25 mouse cellular contexts compared by ENCODE assay signal in genomic region chr17:12808851-12809250, GRCm38 (mm10). TPM values are rescaled to one million over a fixed set of nuclear protein-coding genes. Genes with fewer than 3 reads are reported as not detected.
DNase-seq lines count a peak whose midpoint lies in the region; ATAC-seq and TF ChIP-seq lines count a peak whose summit lies in the region.
"Had no signal": no experiment of that assay in that cellular context is flagged by ENCODE, and none has a peak within 500 bp of the region (broad histone marks: within the 10 kb centered on the region; RNA-seq: fewer than 3 reads in every experiment).

No protein-coding gene starts in this region.

- H3K4me3 ChIP-seq in heart, embryonic 11.5 days (ENCODE audit: low read depth, low read length) = no peak overlapping the region
- no peak overlapping the region for H3K4me3 ChIP-seq in kidney, embryonic 15.5 days (replicated peaks)
- H3K4me3 ChIP-seq in kidney, embryonic 14.5 days (ENCODE audit: low read length) = no peak overlapping the region
- no peak overlapping the region for H3K4me3 ChIP-seq in heart, postnatal 0 days (ENCODE audit: low read depth, low read length)
- no peak overlapping the region for H3K4me3 ChIP-seq in intestine, embryonic 16.5 days (ENCODE audit: low read length)
- H3K4me3 ChIP-seq: embryonic facial prominence, embryonic 15.5 days; gastrocnemius, adult 2 months; midbrain, embryonic 15.5 days; neural tube, embryonic 12.5 days had no signal

- peaks cover 15% of the 10 kb centered on the region for H3K4me1 ChIP-seq in heart, embryonic 11.5 days (ENCODE audit: control insufficient read depth, insufficient read depth, low read length)
- peaks cover 7% of the 10 kb centered on the region for H3K4me1 ChIP-seq in kidney, embryonic 15.5 days
- 0 out of 2 replicates have a peak, but pooled peaks cover 5% of the 10 kb centered on the region for H3K4me1 ChIP-seq in kidney, embryonic 14.5 days (ENCODE audit: control insufficient read depth, insufficient read depth, low read length)
- peaks cover 14% of the 10 kb centered on the region for H3K4me1 ChIP-seq in heart, postnatal 0 days (ENCODE audit: control insufficient read depth, insufficient read depth)
- peaks cover 18% of the 10 kb centered on the region for H3K4me1 ChIP-seq in intestine, embryonic 16.5 days (ENCODE audit: control insufficient read depth, insufficient read depth, low read length)
- H3K4me1 ChIP-seq: midbrain, embryonic 15.5 days; neural tube, embryonic 12.5 days had no signal

- DNase-seq in heart, adult 9 months (ENCODE audit: low spot score in 2 of 2) = no peak
- DNase-seq in heart, postnatal 0 days (ENCODE audit: low spot score) = no peak
- DNase-seq in layer of hippocampus, adult 11-12 months (ENCODE audit: low spot score) = no peak
- DNase-seq in left cerebral cortex, postnatal 4 days = no peak
- DNase-seq: adrenal gland, postnatal 25 days; cerebellum, adult 8-10 months; gastrocnemius, adult 2 months; kidney, adult 11 months; right cerebral cortex, postnatal 14 days had no signal

- H3K27ac ChIP-seq in heart, embryonic 11.5 days (ENCODE audit: low read depth, low read length) = peak overlapping the region; percentile 62
- 0 out of 2 replicates have a peak overlapping the region, but pooled peaks have one; percentile 7 for H3K27ac ChIP-seq in kidney, embryonic 15.5 days
- no peak overlapping the region; the same call in 1 of the 2 replicates for H3K27ac ChIP-seq in kidney, embryonic 14.5 days (ENCODE audit: low read depth, low read length)
- H3K27ac ChIP-seq in heart, postnatal 0 days (ENCODE audit: low read depth) = peak overlapping the region; percentile 13; the same call in 1 of the 2 replicates
- H3K27ac ChIP-seq in intestine, embryonic 16.5 days (ENCODE audit: low read length) = peak overlapping the region; percentile 59; the same call in 1 of the 2 replicates
- H3K27ac ChIP-seq: gastrocnemius, adult 2 months; hindbrain, embryonic 14.5 days; kidney, postnatal 0 days; macrophage; midbrain, embryonic 15.5 days; neural tube, embryonic 12.5 days had no signal

- WGBS in heart, embryonic 11.5 days (ENCODE audit: insufficient replicate concordance) = 82% methylated on average over 6 of the region's 6 CpGs
- WGBS in kidney, embryonic 15.5 days = 83% methylated on average over 6 of the region's 6 CpGs
- 86% methylated on average over 6 of the region's 6 CpGs for WGBS in kidney, embryonic 14.5 days
- WGBS in heart, postnatal 0 days = 68% methylated on average over 6 of the region's 6 CpGs
- 86% methylated on average over 6 of the region's 6 CpGs for WGBS in intestine, embryonic 16.5 days

- no peaks in the 10 kb centered on the region for H3K9me3 ChIP-seq in heart, embryonic 11.5 days (replicated peaks; ENCODE audit: control insufficient read depth, low read length)
- H3K9me3 ChIP-seq in kidney, embryonic 15.5 days (replicated peaks) = 0 out of 2 replicates have a peak, but pooled peaks cover 4% of the 10 kb centered on the region
- H3K9me3 ChIP-seq in kidney, embryonic 14.5 days (ENCODE audit: control insufficient read depth, low read length) = no peaks in the 10 kb centered on the region
- H3K9me3 ChIP-seq in heart, postnatal 0 days (replicated peaks; ENCODE audit: control insufficient read depth, low read length) = 0 out of 2 replicates have a peak, but pooled peaks cover 8% of the 10 kb centered on the region
- peaks cover 4% of the 10 kb centered on the region for H3K9me3 ChIP-seq in intestine, embryonic 16.5 days (ENCODE audit: control insufficient read depth, low read length)
- H3K9me3 ChIP-seq: midbrain, embryonic 15.5 days; neural tube, embryonic 12.5 days had no signal

- intact Hi-C loops in left cerebral cortex, postnatal 4 days (cut with DNase I) = no loop called here

- H3K27me3 ChIP-seq in heart, embryonic 11.5 days (ENCODE audit: control insufficient read depth, insufficient read depth, low read length) = no peaks in the 10 kb centered on the region
- no peaks in the 10 kb centered on the region for H3K27me3 ChIP-seq in kidney, embryonic 15.5 days
- H3K27me3 ChIP-seq in kidney, embryonic 14.5 days (ENCODE audit: control insufficient read depth, insufficient read depth, low read length) = no peaks in the 10 kb centered on the region
- no peaks in the 10 kb centered on the region for H3K27me3 ChIP-seq in heart, postnatal 0 days (ENCODE audit: control insufficient read depth, insufficient read depth, low read length)
- no peaks in the 10 kb centered on the region for H3K27me3 ChIP-seq in intestine, embryonic 16.5 days (replicated peaks; ENCODE audit: control insufficient read depth, insufficient read depth, low read length)
- H3K27me3 ChIP-seq: embryonic facial prominence, embryonic 15.5 days; midbrain, embryonic 15.5 days; neural tube, embryonic 12.5 days had no signal

- TF ChIP-seq CTCF in heart, postnatal 0 days (IDR thresholded peaks at IDR 0.05; ENCODE audit: low read depth) = no peak

- no peak overlapping the region for H3K9ac ChIP-seq in heart, embryonic 11.5 days (ENCODE audit: low read depth, low read length)
- no peak overlapping the region for H3K9ac ChIP-seq in kidney, embryonic 15.5 days
- H3K9ac ChIP-seq in kidney, embryonic 14.5 days (ENCODE audit: low read depth, low read length) = no peak overlapping the region
- no peak overlapping the region for H3K9ac ChIP-seq in heart, postnatal 0 days (replicated peaks; ENCODE audit: low read depth, low read length)
- H3K9ac ChIP-seq in intestine, embryonic 16.5 days (ENCODE audit: low read depth, low read length) = 0 out of 2 replicates have a peak overlapping the region, but pooled peaks have one; percentile 21
- H3K9ac ChIP-seq: embryonic facial prominence, embryonic 15.5 days; hindbrain, embryonic 14.5 days; liver, postnatal 0 days; midbrain, embryonic 15.5 days; neural tube, embryonic 12.5 days had no signal

- ATAC-seq in heart, embryonic 11.5 days (replicated peaks; ENCODE audit: insufficient number of reproducible peaks, low FRiP score, low TSS enrichment) = no peak
- ATAC-seq in kidney, embryonic 15.5 days (replicated peaks; ENCODE audit: low FRiP score) = no peak
- no peak for ATAC-seq in kidney, embryonic 14.5 days (ENCODE audit: low FRiP score, low TSS enrichment)
- no peak for ATAC-seq in heart, postnatal 0 days (ENCODE audit: insufficient read depth, low read depth)
- no peak for ATAC-seq in intestine, embryonic 16.5 days
- ATAC-seq: forebrain, embryonic 14.5 days; liver, postnatal 0 days; midbrain, embryonic 15.5 days had no signal

- no peaks in the 10 kb centered on the region for H3K36me3 ChIP-seq in heart, embryonic 11.5 days (ENCODE audit: control insufficient read depth, insufficient read depth, low read length)
- H3K36me3 ChIP-seq in kidney, embryonic 15.5 days = peaks cover 8% of the 10 kb centered on the region
- no peaks in the 10 kb centered on the region for H3K36me3 ChIP-seq in kidney, embryonic 14.5 days (ENCODE audit: control insufficient read depth, insufficient read depth, low read length)
- peaks cover 9% of the 10 kb centered on the region for H3K36me3 ChIP-seq in heart, postnatal 0 days (replicated peaks; ENCODE audit: control insufficient read depth, insufficient read depth, low read length)
- no peaks in the 10 kb centered on the region for H3K36me3 ChIP-seq in intestine, embryonic 16.5 days (ENCODE audit: control insufficient read depth, insufficient read depth, low read length)
- H3K36me3 ChIP-seq: midbrain, embryonic 15.5 days; neural tube, embryonic 12.5 days had no signal

- H3K4me2 ChIP-seq in heart, embryonic 11.5 days = no peak overlapping the region
- no peak overlapping the region for H3K4me2 ChIP-seq in kidney, embryonic 15.5 days
- no peak overlapping the region for H3K4me2 ChIP-seq in kidney, embryonic 14.5 days (replicated peaks; ENCODE audit: low read depth, low read length)
- H3K4me2 ChIP-seq in heart, postnatal 0 days (ENCODE audit: low read depth, low read length) = no peak overlapping the region
- H3K4me2 ChIP-seq in intestine, embryonic 16.5 days (ENCODE audit: low read depth, low read length) = no peak overlapping the region
- H3K4me2 ChIP-seq: embryonic facial prominence, embryonic 15.5 days; hindbrain, embryonic 14.5 days; liver, embryonic 11.5 days; midbrain, embryonic 15.5 days; neural tube, embryonic 12.5 days had no signal

- TF ChIP-seq EP300 in heart, postnatal 0 days (IDR thresholded peaks at IDR 0.05; ENCODE audit: low read depth) = no peak

RNA-seq across cellular contexts. Expression of gene Igf2r, which starts 39.4 kb away (rescaled TPM):
- polyA plus RNA-seq in heart, embryonic 11.5 days (2014; fragmentation: Nextera tagmentation; extraction: Ambion mirVana) = 199 and 238 TPM in 2 replicates
- 30.1 and 34.6 TPM in 2 replicates for polyA plus RNA-seq in kidney, embryonic 15.5 days (2015; fragmentation: Nextera tagmentation; extraction: Ambion mirVana)
- 20.7 and 37.8 TPM in 2 replicates for polyA plus RNA-seq in kidney, embryonic 14.5 days (2014; fragmentation: Nextera tagmentation; extraction: Ambion mirVana)
- 424 and 484 TPM in 2 replicates for total RNA-seq in heart, postnatal 0 days (2014; rRNA removed; ENCODE audit: low replicate concordance)
- 52.2 and 59.9 TPM in 2 replicates for polyA plus RNA-seq in heart, postnatal 0 days (2015; fragmentation: Nextera tagmentation; extraction: Ambion mirVana)
- polyA plus RNA-seq in intestine, embryonic 16.5 days (2015; fragmentation: Nextera tagmentation; extraction: Ambion mirVana) = 26.6 and 36.2 TPM in 2 replicates
- total RNA-seq in left cerebral cortex, postnatal 4 days (2021) = 10 to 100 TPM; 33.2 to 35.2 TPM

RNA-seq across cellular contexts. Expression of gene Mas1, which starts 59.1 kb away (rescaled TPM):
- polyA plus RNA-seq in heart, embryonic 11.5 days (2014; fragmentation: Nextera tagmentation; extraction: Ambion mirVana) = 0.17 and 0.54 TPM in 2 replicates
- polyA plus RNA-seq in kidney, embryonic 15.5 days (2015; fragmentation: Nextera tagmentation; extraction: Ambion mirVana) = 0.77 and 1.0 TPM in 2 replicates
- 0.26 and 0.66 TPM in 2 replicates for polyA plus RNA-seq in kidney, embryonic 14.5 days (2014; fragmentation: Nextera tagmentation; extraction: Ambion mirVana)
- total RNA-seq in heart, postnatal 0 days (2014; rRNA removed; ENCODE audit: low replicate concordance) = not detected in 2 replicates
- polyA plus RNA-seq in heart, postnatal 0 days (2015; fragmentation: Nextera tagmentation; extraction: Ambion mirVana) = 0.18 and 0.27 TPM in 2 replicates
- polyA plus RNA-seq in intestine, embryonic 16.5 days (2015; fragmentation: Nextera tagmentation; extraction: Ambion mirVana) = 0.28 and 0.78 TPM in 2 replicates
- total RNA-seq in left cerebral cortex, postnatal 4 days (2021) = 1 to 10 TPM; 3.4 to 9.2 TPM
- total RNA-seq: adrenal gland, postnatal 25 days; ES-E14; granulocyte monocyte progenitor cell, adult 5-6 weeks had no signal
- polyA plus RNA-seq: forebrain, embryonic 14.5 days; large intestine, adult 2 months; macrophage had no signal
